Mouse (Mus musculus): ENCODE measurements around the gene Dusp1. TPM values are rescaled to one million over a fixed set of nuclear protein-coding genes. Genes with fewer than 3 reads are reported as not detected.

Gene Dusp1
- total and polyA plus RNA-seq, 3 experiments: 3.5 to 9.9 (median 5.6) TPM

DNA sequence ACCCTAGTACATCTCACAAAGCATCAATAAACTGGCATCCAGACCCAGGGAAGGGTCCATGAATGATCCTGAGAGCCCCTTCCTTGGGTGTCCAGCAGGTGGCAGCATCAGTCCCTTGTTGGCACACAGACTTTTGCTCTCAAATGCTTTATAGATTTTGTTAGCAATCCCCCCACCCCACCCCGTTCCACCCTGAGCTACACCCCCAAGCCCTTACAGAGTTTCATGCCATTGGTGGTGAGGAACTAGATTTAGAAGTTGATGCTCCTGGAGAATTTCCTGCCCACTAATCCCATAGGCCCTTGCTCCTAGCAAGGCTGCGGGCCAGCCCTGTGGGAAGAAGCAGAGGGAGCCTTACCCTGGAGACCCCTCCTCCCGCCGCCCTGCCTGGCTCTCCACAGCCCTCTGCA, 95.2 kb downstream of the Dusp1 start:
- no peaks in the 10 kb centered on the region for H3K79me2 ChIP-seq (replicated peaks; ENCODE audit: control insufficient read depth, extremely low read depth, insufficient read depth, poor library complexity, severe bottlenecking)
- peaks cover 2% of the 10 kb centered on the region in 2 experiments; a peak in 2 of 4 replicates for H3K4me1 ChIP-seq (ENCODE audit: control insufficient read depth in 1 of 2, insufficient read depth in 2 of 2)
- H3K27ac ChIP-seq (ENCODE audit: insufficient read depth, low read depth): no peak overlapping the region
- H3K9ac ChIP-seq (ENCODE audit: insufficient read depth, low read depth): no peak overlapping the region
- no peak overlapping the region for H3K4me2 ChIP-seq (ENCODE audit: insufficient read depth, low read depth, poor library complexity, severe bottlenecking)
- dilution Hi-C loops (cut with MboI; ENCODE audit: extremely low pct_ligation_motif_present, extremely low pct_unique_long_range_greater_than_20kb, low sequenced_read_pairs): no loop called here
- H3K27me3 ChIP-seq (replicated peaks): peaks cover 14% of the 10 kb centered on the region
- DNase-seq (ENCODE audit: extremely low read depth): peak; percentile 67
- in situ Hi-C loops (cut with MboI; ENCODE audit: low pct_ligation_motif_present, low pct_unique_long_range_greater_than_20kb, low sequenced_read_pairs): no loop called here
- H3K36me3 ChIP-seq (replicated peaks in 1 of 2; ENCODE audit: control insufficient read depth in 1 of 2, insufficient read depth in 1 of 2, low read length in 1 of 2): no peaks in the 10 kb centered on the region
- no peak overlapping the region for H3K4me3 ChIP-seq (replicated peaks in 1 of 3; ENCODE audit: low read depth in 2 of 3, low read length in 2 of 3, poor library complexity in 1 of 3)
- TF ChIP-seq IRF4 (IDR thresholded peaks at IDR 0.05; ENCODE audit: low read depth, low read length) (0 out of 2 replicates have a peak, but pooled peaks have one; percentile 25), MYC (IDR thresholded peaks at IDR 0.05; ENCODE audit: low read depth, low read length) (no peak), RAD21 (IDR thresholded peaks at IDR 0.05; ENCODE audit: low read depth, low read length) (peak; percentile 88), ZC3H11A (IDR thresholded peaks at IDR 0.05; ENCODE audit: low read depth, low read length) (peak; percentile 82), GABPA (IDR thresholded peaks at IDR 0.05; ENCODE audit: insufficient replicate concordance, low read depth, low read length) (no peak), CTCF (conservative IDR thresholded peaks at IDR 0.05 in 1 of 2, IDR thresholded peaks at IDR 0.05 in 1 of 2; ENCODE audit: low read depth in 2 of 2, low read length in 2 of 2) (peak; percentile 61 to 88), SMC3 (IDR thresholded peaks at IDR 0.05; ENCODE audit: low read depth, low read length) (peak; percentile 89)
- no peaks in the 10 kb centered on the region for H3K9me3 ChIP-seq (replicated peaks; ENCODE audit: low read length)

DNA sequence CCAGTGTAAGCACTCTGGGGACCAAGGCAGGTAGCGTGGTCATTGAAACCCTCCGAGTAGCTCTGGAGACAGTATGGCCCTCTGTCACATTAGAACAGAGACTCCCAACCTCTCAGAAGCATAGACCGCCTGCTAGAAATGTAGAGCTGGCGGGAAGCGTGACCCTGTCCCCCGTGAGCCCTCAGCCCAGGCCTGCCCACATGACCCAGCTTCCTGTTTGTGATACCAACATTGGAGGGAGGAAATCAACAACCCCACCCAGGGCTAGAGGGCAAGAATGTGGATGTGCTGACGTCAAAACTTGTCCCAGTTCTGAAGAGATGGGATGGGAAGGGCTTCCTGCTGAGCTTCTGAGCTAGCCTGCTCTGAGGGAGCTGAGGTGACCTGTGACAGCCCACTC, 97.0 kb downstream of the Dusp1 start:
- H3K27ac ChIP-seq (ENCODE audit: insufficient read depth, low read depth): no peak overlapping the region
- H3K4me2 ChIP-seq (ENCODE audit: insufficient read depth, low read depth, poor library complexity, severe bottlenecking): no peak overlapping the region
- peaks cover 2% of the 10 kb centered on the region in 2 experiments; a peak in 2 of 4 replicates for H3K4me1 ChIP-seq (ENCODE audit: control insufficient read depth in 1 of 2, insufficient read depth in 2 of 2)
- in situ Hi-C loops (cut with MboI; ENCODE audit: low pct_ligation_motif_present, low pct_unique_long_range_greater_than_20kb, low sequenced_read_pairs) (no loop called here), dilution Hi-C loops (cut with MboI; ENCODE audit: extremely low pct_ligation_motif_present, extremely low pct_unique_long_range_greater_than_20kb, low sequenced_read_pairs) (no loop called here)
- no peaks in the 10 kb centered on the region for H3K36me3 ChIP-seq (replicated peaks in 1 of 2; ENCODE audit: control insufficient read depth in 1 of 2, insufficient read depth in 1 of 2, low read length in 1 of 2)
- peaks cover 21% of the 10 kb centered on the region for H3K27me3 ChIP-seq (replicated peaks)
- H3K4me3 ChIP-seq (replicated peaks in 1 of 3; ENCODE audit: low read depth in 2 of 3, low read length in 2 of 3, poor library complexity in 1 of 3): no peak overlapping the region
- H3K9ac ChIP-seq (ENCODE audit: insufficient read depth, low read depth): no peak overlapping the region
- TF ChIP-seq POLR2AphosphoS2 (IDR thresholded peaks at IDR 0.05; ENCODE audit: low read depth, low read length) (no peak), EP300 (IDR thresholded peaks at IDR 0.05; ENCODE audit: low read length) (no peak), GABPA (IDR thresholded peaks at IDR 0.05; ENCODE audit: insufficient replicate concordance, low read depth, low read length) (no peak), NELFE (IDR thresholded peaks at IDR 0.05; ENCODE audit: low read depth, low read length) (no peak), SIN3A (IDR thresholded peaks at IDR 0.05; ENCODE audit: low read length) (no peak), HCFC1 (IDR thresholded peaks at IDR 0.05; ENCODE audit: low read depth, low read length) (no peak), ZNF384 (IDR thresholded peaks at IDR 0.05; ENCODE audit: low read depth, low read length) (no peak), JUND (conservative IDR thresholded peaks at IDR 0.05; ENCODE audit: low read depth, low read length) (no peak), JUN (IDR thresholded peaks at IDR 0.05; ENCODE audit: insufficient read depth, low read depth, low read length) (no peak), ZC3H11A (IDR thresholded peaks at IDR 0.05; ENCODE audit: low read depth, low read length) (no peak), CHD2 (IDR thresholded peaks at IDR 0.05; ENCODE audit: low read length) (no peak), MAFK (IDR thresholded peaks at IDR 0.05; ENCODE audit: insufficient replicate concordance, low read length) (no peak), NRF1 (IDR thresholded peaks at IDR 0.05; ENCODE audit: low read depth, low read length) (no peak), ELF1 (IDR thresholded peaks at IDR 0.05; ENCODE audit: low read depth, low read length) (no peak), E2F4 (IDR thresholded peaks at IDR 0.05; ENCODE audit: insufficient replicate concordance, low read depth, low read length) (no peak), MYC (IDR thresholded peaks at IDR 0.05; ENCODE audit: low read depth, low read length) (no peak), CHD1 (IDR thresholded peaks at IDR 0.05; ENCODE audit: low read depth, low read length) (no peak), TCF12 (IDR thresholded peaks at IDR 0.05; ENCODE audit: low read depth, low read length) (no peak)
- no peak for DNase-seq (ENCODE audit: extremely low read depth)
- no peaks in the 10 kb centered on the region for H3K9me3 ChIP-seq (replicated peaks; ENCODE audit: low read length)
- H3K79me2 ChIP-seq (replicated peaks; ENCODE audit: control insufficient read depth, extremely low read depth, insufficient read depth, poor library complexity, severe bottlenecking): no peaks in the 10 kb centered on the region
